Mouse (Mus musculus) heart, embryonic 15.5 days (tissue): ENCODE measurements around the gene Pou3f3. TPM values are rescaled to one million over a fixed set of nuclear protein-coding genes. Genes with fewer than 3 reads are reported as not detected.

Experiments
- ATAC-seq: fragments of 200-750 bp; cut with Nextera tagmentation; replicated peaks from 2 replicates; pipeline ENCODE4 v1.8.0; 2017; ENCODE audit warnings: low read depth, moderate TSS enrichment; ENCODE audit not compliant: insufficient number of reproducible peaks, insufficient read depth, low FRiP score
- H3K27ac ChIP-seq: fragments of 300-500 bp; sonication (generic); 2 replicates; pipeline ENCODE4 v1.5.1; 2015; ENCODE audit warnings: mild to moderate bottlenecking, inconsistent platforms
- H3K27me3 ChIP-seq: fragments of 300-500 bp; sonication (generic); 2 replicates; pipeline ENCODE4 v1.6.1; 2015; ENCODE audit warnings: inconsistent platforms
- H3K36me3 ChIP-seq: fragments of 300-500 bp; sonication (generic); 2 replicates; pipeline ENCODE4 v1.6.1; 2015; ENCODE audit warnings: mild to moderate bottlenecking, inconsistent platforms
- H3K4me1 ChIP-seq: fragments of 300-500 bp; sonication (generic); replicated peaks from 2 replicates; pipeline ENCODE4 v1.6.1; 2015; ENCODE audit warnings: inconsistent platforms
- H3K4me2 ChIP-seq: fragments of 300-500 bp; sonication (generic); 2 replicates; pipeline ENCODE4 v1.6.1; 2015; ENCODE audit warnings: inconsistent platforms, mild to moderate bottlenecking, moderate library complexity
- H3K4me3 ChIP-seq: fragments of 300-500 bp; sonication (generic); 2 replicates; pipeline ENCODE4 v1.5.1; 2015; ENCODE audit warnings: mild to moderate bottlenecking, inconsistent platforms
- H3K9ac ChIP-seq: fragments of 300-500 bp; sonication (generic); 2 replicates; pipeline ENCODE4 v1.6.1; 2015; ENCODE audit warnings: mild to moderate bottlenecking, inconsistent platforms
- H3K9me3 ChIP-seq: fragments of 300-500 bp; sonication (generic); replicated peaks from 2 replicates; pipeline ENCODE4 v1.6.1; 2016; ENCODE audit warnings: inconsistent platforms
- WGBS: fragments of 180-500 bp; shearing (Covaris S2); methylation state at CpG from one replicate; pipeline ENCODE4 v1.1.7; 2015; ENCODE audit warnings: mixed read lengths; 5-methylcytosine and 5-hydroxymethylcytosine counted together
- polyA plus RNA-seq: library from polyadenylated mRNA; unstranded; fragments of >200 nt; fragmentation: Nextera tagmentation; extraction: Ambion mirVana; gene quantifications from 2 replicates; pipeline ENCODE4 v1.2.1, GENCODE M21; 2015

The Pou3f3 gene
- polyA plus RNA-seq, 1 experiment from 2014 or later = 0.03 TPM

DNA sequence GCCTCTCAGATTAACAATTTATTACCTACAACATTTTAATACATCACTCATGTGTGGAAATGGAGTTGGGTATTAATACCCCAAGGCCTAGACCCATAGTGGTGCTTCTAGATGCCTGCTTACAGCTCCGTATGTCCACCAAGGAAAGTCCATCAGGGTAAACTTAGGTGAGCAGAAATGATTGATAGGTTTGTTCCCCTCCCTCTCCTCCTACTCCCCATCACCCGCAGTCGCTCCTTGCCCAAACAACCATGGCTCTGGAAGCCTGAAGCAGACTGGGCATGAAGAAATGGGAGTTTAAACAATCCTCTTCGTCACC is 46.6 kb downstream of the Pou3f3 start:
- ATAC-seq = no peak
- Histone ChIP-seq H3K36me3 (no peaks in the 10 kb centered on the region), H3K9me3 (no peaks in the 10 kb centered on the region), H3K27me3 (no peaks in the 10 kb centered on the region), H3K4me2 (no peak overlapping the region), H3K4me1 (no peaks in the 10 kb centered on the region), H3K27ac (no peak overlapping the region), H3K9ac (no peak overlapping the region), H3K4me3 (no peak overlapping the region)
- 82% methylated on average over 4 of the region's 4 CpGs for WGBS

- Histone ChIP-seq H3K4me2 (no peak overlapping the region), H3K36me3 (no peaks in the 10 kb centered on the region), H3K27me3 (no peaks in the 10 kb centered on the region), H3K4me3 (no peak overlapping the region), H3K9ac (no peak overlapping the region), H3K27ac (no peak overlapping the region), H3K4me1 (no peaks in the 10 kb centered on the region), H3K9me3 (no peaks in the 10 kb centered on the region)
- 58% methylated on average over 3 of the region's 3 CpGs for WGBS
- no peak for ATAC-seq
Measured at GRCm38 (mm10) chr1:42745047-42745446, 49.5 kb downstream of the Pou3f3 start.

- H3K27me3 ChIP-seq = no peaks in the 10 kb centered on the region
- 71% methylated on average over 6 of the region's 6 CpGs for WGBS
- no peak overlapping the region for H3K27ac ChIP-seq
- no peak for ATAC-seq
- H3K36me3 ChIP-seq = no peaks in the 10 kb centered on the region
- H3K4me1 ChIP-seq = no peaks in the 10 kb centered on the region
- H3K4me2 ChIP-seq = no peak overlapping the region
- no peak overlapping the region for H3K4me3 ChIP-seq
- H3K9ac ChIP-seq = no peak overlapping the region
- no peaks in the 10 kb centered on the region for H3K9me3 ChIP-seq
Measured at GRCm38 (mm10) chr1:42749536-42750292, 54.1 kb downstream of the Pou3f3 start.

Other genes starting within 250 kb of the Pou3f3 start
- gene Mrps9, start 155.5 kb downstream of the Pou3f3 start, polyA plus RNA-seq = 59.6 and 62.0 TPM in 2 replicates